Mouse (Mus musculus) v-Abl transformed pro-B cells (cell line): ENCODE data around the gene Ddx11.
"Not testable (repeated sequence)": the region's sequence is repeated elsewhere in the genome, so short reads cannot be mapped to it uniquely, and the experiment has no call there.

Experiments used
- in situ Hi-C, 2 experiments: fragments of 400-800 bp; cut with MboI; formaldehyde crosslinking; loops; one replicate each; pipeline ENCODE4 v1.15.1; 2025; ENCODE audit not compliant: unreplicated experiment in 2 of 2

Gene Ddx11

GRCm38 (mm10) chr17:66110746-66111145 lies 12.6 kb upstream of the Ddx11 start:
- in situ Hi-C loops = loop anchor here in 1 of 2 experiments (25.0 kb wide), 1 partner anchor 498 kb away; the partner anchor contains the start of gene Vapa

- in situ Hi-C loops = loop anchor here in 1 of 2 experiments (25.0 kb wide), 1 partner anchor 499 kb away; the partner anchor contains the start of gene Vapa
Observed at GRCm38 (mm10) chr17:66111402-66111959, 11.8 kb upstream of the Ddx11 start, which contains the start of gene Washc1. Gene Washc1, plus strand, starts transcription at chr17:66111545.

GRCm38 (mm10) chr17:66112166-66112565 lies 11.2 kb upstream of the Ddx11 start:
- in situ Hi-C loops = loop anchor here in 1 of 2 experiments (25.0 kb wide), 1 partner anchor 500 kb away; the partner anchor contains the start of gene Vapa

- in situ Hi-C loops = loop anchor here in 1 of 2 experiments (25.0 kb wide), 1 partner anchor 507 kb away; the partner anchor contains the start of gene Vapa
Observed at GRCm38 (mm10) chr17:66118991-66119390, 4.3 kb upstream of the Ddx11 start.

GRCm38 (mm10) chr17:66120701-66121100 lies 2.6 kb upstream of the Ddx11 start:
- in situ Hi-C loops = loop anchor here in 1 of 2 experiments (25.0 kb wide), 1 partner anchor 508 kb away; the partner anchor contains the start of gene Vapa

- in situ Hi-C loops = loop anchor here in 1 of 2 experiments (25.0 kb wide), 1 partner anchor 512 kb away; the partner anchor contains the start of gene Vapa
Observed at GRCm38 (mm10) chr17:66123816-66124610, 693 bp downstream of the Ddx11 start.

- in situ Hi-C loops = no loop called here
Observed at GRCm38 (mm10) chr17:66125211-66125610, 1.9 kb downstream of the Ddx11 start.

GRCm38 (mm10) chr17:66130371-66130770 lies 7.1 kb downstream of the Ddx11 start:
- in situ Hi-C loops = no loop called here

GRCm38 (mm10) chr17:66131212-66131611 lies 7.9 kb downstream of the Ddx11 start:
- in situ Hi-C loops = no loop called here

- in situ Hi-C loops = loop anchor here in 1 of 2 experiments (5.0 kb wide), 1 partner anchor 59 kb away; no protein-coding TSS in a partner anchor
Observed at GRCm38 (mm10) chr17:66152706-66153662, 29.7 kb downstream of the Ddx11 start.

- in situ Hi-C loops = loop anchor here in 1 of 2 experiments (5.0 kb wide), 1 partner anchor 58 kb away; no protein-coding TSS in a partner anchor
Observed at GRCm38 (mm10) chr17:66153735-66154423, 30.6 kb downstream of the Ddx11 start.

GRCm38 (mm10) chr17:66154876-66155275 lies 31.6 kb downstream of the Ddx11 start:
- in situ Hi-C loops = loop anchor here (5.0 kb wide), 3 partner anchors 47 to 332 kb away; no protein-coding TSS in a partner anchor

GRCm38 (mm10) chr17:66158271-66158670 lies 35.0 kb downstream of the Ddx11 start:
- in situ Hi-C loops = loop anchor here in 1 of 2 experiments (5.0 kb wide), 2 partner anchors 44 to 329 kb away; no protein-coding TSS in a partner anchor

- in situ Hi-C loops = not testable (repeated sequence)
Observed at GRCm38 (mm10) chr17:66167141-66167540, 43.8 kb downstream of the Ddx11 start.

GRCm38 (mm10) chr17:66170971-66171370 lies 47.7 kb downstream of the Ddx11 start:
- in situ Hi-C loops = not testable (repeated sequence)

- in situ Hi-C loops = no loop called here
Observed at GRCm38 (mm10) chr17:66190577-66190976, 67.3 kb downstream of the Ddx11 start.

- in situ Hi-C loops = no loop called here
Observed at GRCm38 (mm10) chr17:66197041-66197440, 73.7 kb downstream of the Ddx11 start.
